Mouse (Mus musculus) heart, embryonic 16.5 days (tissue): ENCODE measurements at regions not wholly inside any gene's neighbourhood (a gene's known extent, or its start where the extent isn't known, plus 50 kb on each side); places are given as distances from the start of the nearest gene placed in this dataset.
"Not testable (repeated sequence)": the region's sequence is repeated elsewhere in the genome, so short reads cannot be mapped to it uniquely, and the experiment has no call there.

Experiments used
- ATAC-seq: fragments of 200-750 bp; cut with Nextera tagmentation; replicated peaks from 2 replicates; pipeline ENCODE4 v1.8.0; 2017; ENCODE audit warnings: moderate number of reproducible peaks; ENCODE audit not compliant: insufficient read depth, low FRiP score; ENCODE audit errors: extremely low read depth
- H3K27ac ChIP-seq: fragments of 300-500 bp; sonication (generic); 2 replicates; pipeline ENCODE4 v1.5.1; 2014; ENCODE audit warnings: mild to moderate bottlenecking, low read length, control low read depth, moderate library complexity
- H3K27me3 ChIP-seq: fragments of 300-500 bp; sonication (generic); 2 replicates; pipeline ENCODE4 v1.6.1; 2014; ENCODE audit warnings: low read length, mixed read lengths; ENCODE audit not compliant: control insufficient read depth, insufficient read depth
- H3K36me3 ChIP-seq: fragments of 300-500 bp; sonication (generic); 2 replicates; pipeline ENCODE4 v1.6.1; 2014; ENCODE audit not compliant: control insufficient read depth, insufficient read depth
- H3K4me1 ChIP-seq: fragments of 300-500 bp; sonication (generic); 2 replicates; pipeline ENCODE4 v1.6.1; 2014; ENCODE audit warnings: low read length, mixed read lengths; ENCODE audit not compliant: control insufficient read depth, insufficient read depth
- H3K4me2 ChIP-seq: fragments of 300-500 bp; sonication (generic); 2 replicates; pipeline ENCODE4 v1.6.1; 2014; ENCODE audit warnings: low read depth, mild to moderate bottlenecking, control low read depth, low read length
- H3K4me3 ChIP-seq: fragments of 300-500 bp; sonication (generic); 2 replicates; pipeline ENCODE4 v1.5.1; 2014; ENCODE audit warnings: mild to moderate bottlenecking, control low read depth, low read length
- H3K9ac ChIP-seq: fragments of 300-500 bp; sonication (generic); 2 replicates; pipeline ENCODE4 v1.6.1; 2014; ENCODE audit warnings: low read length, control low read depth
- H3K9me3 ChIP-seq: fragments of 300-500 bp; sonication (generic); replicated peaks from 2 replicates; pipeline ENCODE4 v1.6.1; 2016; ENCODE audit warnings: low read length; ENCODE audit not compliant: control insufficient read depth
- WGBS: fragments of 180-500 bp; shearing (Covaris S2); extraction: QIAGEN DNeasy Blood & Tissue Kit; methylation state at CpG from one replicate; pipeline ENCODE4 v1.1.7; 2014; 5-methylcytosine and 5-hydroxymethylcytosine counted together

GRCm38 (mm10) chr9:30619325-30619724, 192.4 kb downstream of the Snx19 start:
- H3K4me1 ChIP-seq: no peaks in the 10 kb centered on the region
- H3K27ac ChIP-seq: no peak overlapping the region
- no peaks in the 10 kb centered on the region for H3K9me3 ChIP-seq
- H3K4me2 ChIP-seq: no peak overlapping the region
- H3K36me3 ChIP-seq: no peaks in the 10 kb centered on the region
- 82% methylated on average over 2 of the region's 2 CpGs for WGBS
- H3K27me3 ChIP-seq: no peaks in the 10 kb centered on the region
- H3K4me3 ChIP-seq: no peak overlapping the region
- no peak overlapping the region for H3K9ac ChIP-seq
- ATAC-seq: no peak

- WGBS: 79% methylated on average over 2 of the region's 2 CpGs
- Histone ChIP-seq H3K27ac (no peak overlapping the region), H3K36me3 (no peaks in the 10 kb centered on the region), H3K27me3 (no peaks in the 10 kb centered on the region), H3K9ac (no peak overlapping the region), H3K4me3 (no peak overlapping the region), H3K9me3 (no peaks in the 10 kb centered on the region), H3K4me1 (no peaks in the 10 kb centered on the region), H3K4me2 (no peak overlapping the region)
- ATAC-seq: no peak
These were observed 191.3 kb downstream of the Snx19 start for GRCm38 (mm10) chr9:30618181-30618580.

GRCm38 (mm10) chr9:30613715-30614114, 186.8 kb downstream of the Snx19 start:
- no peaks in the 10 kb centered on the region for H3K4me1 ChIP-seq
- no peaks in the 10 kb centered on the region for H3K9me3 ChIP-seq
- no peak overlapping the region for H3K27ac ChIP-seq
- WGBS: 57% methylated on average over 6 of the region's 6 CpGs
- H3K36me3 ChIP-seq: no peaks in the 10 kb centered on the region
- no peak overlapping the region for H3K9ac ChIP-seq
- no peak overlapping the region for H3K4me2 ChIP-seq
- H3K4me3 ChIP-seq: no peak overlapping the region
- ATAC-seq: peak; percentile 49
- H3K27me3 ChIP-seq: no peaks in the 10 kb centered on the region

GRCm38 (mm10) chr9:30613003-30613552, 186.2 kb downstream of the Snx19 start:
- Histone ChIP-seq H3K9me3 (no peaks in the 10 kb centered on the region), H3K4me1 (no peaks in the 10 kb centered on the region), H3K4me2 (no peak overlapping the region), H3K4me3 (no peak overlapping the region), H3K27me3 (no peaks in the 10 kb centered on the region), H3K9ac (no peak overlapping the region), H3K27ac (no peak overlapping the region), H3K36me3 (no peaks in the 10 kb centered on the region)
- 70% methylated on average over 5 of the region's 5 CpGs for WGBS
- ATAC-seq: no peak

- Histone ChIP-seq H3K4me3 (no peak overlapping the region), H3K36me3 (no peaks in the 10 kb centered on the region), H3K4me1 (no peaks in the 10 kb centered on the region), H3K27ac (no peak overlapping the region), H3K9me3 (no peaks in the 10 kb centered on the region), H3K27me3 (no peaks in the 10 kb centered on the region), H3K9ac (no peak overlapping the region), H3K4me2 (no peak overlapping the region)
- ATAC-seq: no peak
- WGBS: 65% methylated on average over 7 of the region's 7 CpGs
These were observed 183.4 kb downstream of the Snx19 start for GRCm38 (mm10) chr9:30610328-30610727.

- no peaks in the 10 kb centered on the region for H3K27me3 ChIP-seq
- no peak overlapping the region for H3K27ac ChIP-seq
- no peaks in the 10 kb centered on the region for H3K9me3 ChIP-seq
- 76% methylated on average over 7 of the region's 7 CpGs for WGBS
- H3K4me1 ChIP-seq: no peaks in the 10 kb centered on the region
- H3K36me3 ChIP-seq: no peaks in the 10 kb centered on the region
- no peak overlapping the region for H3K9ac ChIP-seq
- H3K4me3 ChIP-seq: no peak overlapping the region
- ATAC-seq: no peak
- no peak overlapping the region for H3K4me2 ChIP-seq
These were observed 172.8 kb downstream of the Snx19 start for GRCm38 (mm10) chr9:30599756-30600155.

- Histone ChIP-seq H3K27ac (no peak overlapping the region), H3K9ac (no peak overlapping the region), H3K27me3 (no peaks in the 10 kb centered on the region), H3K9me3 (no peaks in the 10 kb centered on the region), H3K4me3 (no peak overlapping the region), H3K4me2 (no peak overlapping the region), H3K36me3 (no peaks in the 10 kb centered on the region), H3K4me1 (no peaks in the 10 kb centered on the region)
- 65% methylated on average over 4 of the region's 4 CpGs for WGBS
- ATAC-seq: no peak
These were observed 170.8 kb downstream of the Snx19 start for GRCm38 (mm10) chr9:30597691-30598090.

GRCm38 (mm10) chr9:30597092-30597491, 170.2 kb downstream of the Snx19 start:
- not testable (repeated sequence) for H3K27ac ChIP-seq, H3K9ac ChIP-seq, H3K4me1 ChIP-seq, ATAC-seq, H3K36me3 ChIP-seq, H3K4me2 ChIP-seq, H3K9me3 ChIP-seq, H3K27me3 ChIP-seq, H3K4me3 ChIP-seq
- 83% methylated on average over 6 of the region's 6 CpGs for WGBS

- no peak overlapping the region for H3K27ac ChIP-seq
- H3K4me1 ChIP-seq: no peaks in the 10 kb centered on the region
- H3K4me3 ChIP-seq: no peak overlapping the region
- no peak for ATAC-seq
- no peak overlapping the region for H3K9ac ChIP-seq
- no peaks in the 10 kb centered on the region for H3K9me3 ChIP-seq
- 84% methylated on average over 2 of the region's 2 CpGs for WGBS
- H3K27me3 ChIP-seq: no peaks in the 10 kb centered on the region
- no peaks in the 10 kb centered on the region for H3K36me3 ChIP-seq
- H3K4me2 ChIP-seq: no peak overlapping the region
These were observed 165.7 kb downstream of the Snx19 start for GRCm38 (mm10) chr9:30592601-30593000.

GRCm38 (mm10) chr9:30591246-30591645, 164.3 kb downstream of the Snx19 start:
- WGBS: 79% methylated on average over 5 of the region's 5 CpGs
- no peak for ATAC-seq
- Histone ChIP-seq H3K4me3 (no peak overlapping the region), H3K4me1 (no peaks in the 10 kb centered on the region), H3K9ac (no peak overlapping the region), H3K27ac (no peak overlapping the region), H3K4me2 (no peak overlapping the region), H3K36me3 (no peaks in the 10 kb centered on the region), H3K9me3 (no peaks in the 10 kb centered on the region), H3K27me3 (no peaks in the 10 kb centered on the region)
